27 mouse cellular contexts compared by ENCODE assay signal in genomic region chr1:167854801-167855200, GRCm38 (mm10).
DNase-seq lines count a peak whose midpoint lies in the region; ATAC-seq and TF ChIP-seq lines count a peak whose summit lies in the region.
"Had no signal": no experiment of that assay in that cellular context is flagged by ENCODE, and none has a peak within 500 bp of the region (broad histone marks: within the 10 kb centered on the region; RNA-seq: fewer than 3 reads in every experiment).

No protein-coding gene starts in this region.

- H3K9ac ChIP-seq in limb, embryonic 15.5 days = no peak overlapping the region
- no peak overlapping the region for H3K9ac ChIP-seq in ES-E14 (ENCODE audit: insufficient read depth, low read depth, low read length, poor library complexity, severe bottlenecking)
- H3K9ac ChIP-seq: forebrain, embryonic 13.5 days; heart, embryonic 12.5 days; liver, embryonic 13.5 days; midbrain, embryonic 13.5 days had no signal

- no peak overlapping the region for H3K4me2 ChIP-seq in limb, embryonic 15.5 days
- H3K4me2 ChIP-seq: forebrain, embryonic 13.5 days; heart, embryonic 12.5 days; liver, embryonic 13.5 days; midbrain, embryonic 13.5 days had no signal

- peak; percentile 39 for DNase-seq in heart, adult 11 months
- no peak for DNase-seq in heart, embryonic 10.5 days (ENCODE audit: low spot score)
- no peak for DNase-seq in limb, embryonic 10.5 days (ENCODE audit: low spot score)
- DNase-seq in ES-E14 (ENCODE audit: low read depth, low spot score) = peak; percentile 6
- DNase-seq in embryo, embryonic 10.5 days (ENCODE audit: low spot score) = peak; percentile 24
- no peak for DNase-seq in gastrocnemius, adult 18-20 months (ENCODE audit: low spot score)
- no peak for DNase-seq in kidney, adult 11 months
- DNase-seq: adrenal gland, postnatal 14 days; cerebellum, adult 18-20 months; cerebellum, postnatal 36 days; gastrocnemius, postnatal 25 days; heart, adult 18-20 months; heart, postnatal 4 days; kidney, postnatal 14 days; layer of hippocampus, adult 9-11 months; liver, embryonic 13.5 days; lung, adult 18-20 months; lung, postnatal 4 days; thymus, postnatal 4 days had no signal

- H3K4me1 ChIP-seq in heart, embryonic 10.5 days = no peaks in the 10 kb centered on the region
- H3K4me1 ChIP-seq in limb, embryonic 15.5 days = no peaks in the 10 kb centered on the region
- H3K4me1 ChIP-seq in limb, embryonic 10.5 days = no peaks in the 10 kb centered on the region
- H3K4me1 ChIP-seq in ES-E14 (ENCODE audit: control insufficient read depth in 2 of 2, insufficient read depth in 2 of 2, low read length in 2 of 2, poor library complexity in 1 of 2) = peaks cover 0 to 2% of the 10 kb centered on the region in 2 experiments; a peak in 1 of 4 replicates
- H3K4me1 ChIP-seq: forebrain, embryonic 13.5 days; heart, embryonic 12.5 days; liver, embryonic 13.5 days had no signal

- ATAC-seq in limb, embryonic 15.5 days (ENCODE audit: insufficient number of reproducible peaks, low FRiP score, low TSS enrichment, low read depth) = peak; percentile 44; the same call in 1 of the 2 replicates
- ATAC-seq: CD4-positive, CD25-positive, alpha-beta regulatory T cell, adult 4 months; forebrain, embryonic 13.5 days; intestine, postnatal 0 days; lung, postnatal 0 days; midbrain, embryonic 13.5 days had no signal

- WGBS in heart, embryonic 10.5 days = 59% methylated on average over 4 of the region's 4 CpGs
- WGBS in limb, embryonic 15.5 days = 63% methylated on average over 4 of the region's 4 CpGs
- 72% methylated on average over 4 of the region's 4 CpGs for WGBS in limb, embryonic 10.5 days

- in situ Hi-C loops in ES-E14 (cut with MboI; ENCODE audit: low sequenced_read_pairs in 2 of 2, unreplicated experiment in 2 of 2) = no loop called here

- no peaks in the 10 kb centered on the region for H3K36me3 ChIP-seq in heart, embryonic 10.5 days
- H3K36me3 ChIP-seq in limb, embryonic 15.5 days = no peaks in the 10 kb centered on the region
- H3K36me3 ChIP-seq in limb, embryonic 10.5 days = no peaks in the 10 kb centered on the region
- H3K36me3 ChIP-seq in ES-E14 (ENCODE audit: control insufficient read depth, insufficient read depth, low read length, poor library complexity, severe bottlenecking) = no peaks in the 10 kb centered on the region
- H3K36me3 ChIP-seq: G1E; heart, embryonic 12.5 days; liver, embryonic 13.5 days; midbrain, embryonic 13.5 days had no signal

- H3K27ac ChIP-seq in heart, embryonic 10.5 days = no peak overlapping the region
- H3K27ac ChIP-seq in limb, embryonic 15.5 days = no peak overlapping the region
- no peak overlapping the region for H3K27ac ChIP-seq in limb, embryonic 10.5 days
- H3K27ac ChIP-seq in ES-E14 (ENCODE audit: insufficient read depth, low read depth, low read length, poor library complexity, severe bottlenecking) = no peak overlapping the region
- H3K27ac ChIP-seq: forebrain, embryonic 13.5 days; liver, embryonic 13.5 days; midbrain, embryonic 13.5 days had no signal

- no peak overlapping the region for H3K4me3 ChIP-seq in heart, embryonic 10.5 days
- H3K4me3 ChIP-seq in limb, embryonic 15.5 days = no peak overlapping the region
- no peak overlapping the region for H3K4me3 ChIP-seq in limb, embryonic 10.5 days
- no peak overlapping the region for H3K4me3 ChIP-seq in ES-E14 (ENCODE audit: insufficient read depth in 1 of 2, low read depth in 1 of 2, low read length in 2 of 2, poor library complexity in 1 of 2, severe bottlenecking in 1 of 2)
- H3K4me3 ChIP-seq: forebrain, embryonic 13.5 days; heart, embryonic 12.5 days; liver, embryonic 13.5 days; midbrain, embryonic 13.5 days had no signal

- H3K9me3 ChIP-seq in heart, embryonic 10.5 days = no peaks in the 10 kb centered on the region
- H3K9me3 ChIP-seq in limb, embryonic 15.5 days = no peaks in the 10 kb centered on the region
- H3K9me3 ChIP-seq in limb, embryonic 10.5 days (replicated peaks) = no peaks in the 10 kb centered on the region
- no peaks in the 10 kb centered on the region for H3K9me3 ChIP-seq in ES-E14 (ENCODE audit: control insufficient read depth, insufficient read depth, low read depth, low read length)
- H3K9me3 ChIP-seq: forebrain, embryonic 13.5 days; heart, embryonic 12.5 days; liver, embryonic 13.5 days; midbrain, embryonic 13.5 days had no signal

- no peaks in the 10 kb centered on the region for H3K27me3 ChIP-seq in heart, embryonic 10.5 days (ENCODE audit: insufficient read depth, poor library complexity, severe bottlenecking)
- no peaks in the 10 kb centered on the region for H3K27me3 ChIP-seq in limb, embryonic 15.5 days
- H3K27me3 ChIP-seq in limb, embryonic 10.5 days (ENCODE audit: low read depth, poor library complexity, severe bottlenecking) = no peaks in the 10 kb centered on the region
- H3K27me3 ChIP-seq: forebrain, embryonic 13.5 days; heart, embryonic 12.5 days; liver, embryonic 13.5 days; midbrain, embryonic 13.5 days had no signal

TF ChIP-seq in ES-E14, 5 proteins besides CTCF, POLR2A, EP300 and RAD21:
- no peak for TF ChIP-seq ZNF384 (IDR thresholded peaks at IDR 0.05; ENCODE audit: low read depth, low read length)
- no peak for TF ChIP-seq MAFK (IDR thresholded peaks at IDR 0.05; ENCODE audit: insufficient read depth, low read depth, low read length)
- TF ChIP-seq ZC3H11A (IDR thresholded peaks at IDR 0.05; ENCODE audit: borderline replicate concordance, low read depth, low read length) = no peak
- no peak for TF ChIP-seq CHD2 (IDR thresholded peaks at IDR 0.05; ENCODE audit: low read depth, low read length)
- TF ChIP-seq HCFC1 (IDR thresholded peaks at IDR 0.05; ENCODE audit: borderline replicate concordance, insufficient read depth, low read length) = no peak

Comparison
In these comparisons a context has a peak if more than half of its experiments do, and no peak if none do; other contexts are left out.
1. DNase-seq: peak in heart, adult 11 months (single experiment), ES-E14 (single experiment) and embryo, embryonic 10.5 days (single experiment); none in heart, embryonic 10.5 days (single experiment), limb, embryonic 10.5 days (single experiment), gastrocnemius, adult 18-20 months (single experiment) and kidney, adult 11 months (single experiment).